Mouse (Mus musculus) lung, adult 2 months (tissue): ENCODE data around the gene Angptl8. TPM values are rescaled to one million over a fixed set of nuclear protein-coding genes. Genes with fewer than 3 reads are reported as not detected.

Experiments
- DNase-seq: peaks from one replicate; pipeline ENCODE4 v3.0.0; 2022
- H3K4me1 ChIP-seq: fragments of 200-500 bp; 2 replicates; pipeline ENCODE4 v1.6.1; 2011; ENCODE audit warnings: low read length; ENCODE audit not compliant: control insufficient read depth, insufficient read depth
- H3K4me3 ChIP-seq: fragments of 200-500 bp; replicated peaks from 2 replicates; pipeline ENCODE3; 2011; ENCODE audit warnings: low read depth, mild to moderate bottlenecking, control low read depth, low read length; ENCODE audit errors: extremely low read depth
- CTCF ChIP-seq: fragments of 200-500 bp; IDR thresholded peaks from 2 replicates; pipeline ENCODE4 v1.5.1; 2011; ENCODE audit warnings: mild to moderate bottlenecking, low read length, control low read depth; ENCODE audit not compliant: insufficient read depth
- POLR2A ChIP-seq: fragments of 200-500 bp; IDR thresholded peaks from 2 replicates; pipeline ENCODE4 v1.6.1; 2011; ENCODE audit warnings: low read depth, mild to moderate bottlenecking, control low read depth, low read length, borderline replicate concordance; ENCODE audit errors: extremely low read depth
- whole genome bisulfite sequencing: fragments of 180-500 bp; shearing (Covaris S2); methylation state at CpG from one replicate; pipeline ENCODE4 v1.1.7; 2018; 5-methylcytosine and 5-hydroxymethylcytosine counted together
- polyA plus RNA-seq: library from polyadenylated mRNA; depleted of rRNA; stranded (reverse); fragments of >200 nt; gene quantifications from 2 replicates; pipeline ENCODE4 v1.2.3, GENCODE M21; 2012

Angptl8 gene
- polyA plus RNA-seq, 1 experiment = 8.2 TPM

GRCm38 (mm10) chr9:21829834-21830460, 5.4 kb upstream of the Angptl8 start:
- Histone ChIP-seq H3K4me3 (no peak overlapping the region), H3K4me1 (peaks cover 1% of the 10 kb centered on the region; the same call in 1 of the 2 replicates)
- TF ChIP-seq CTCF (no peak), POLR2A (no peak)
- DNase-seq = no peak
- 89% methylated on average over 14 of the region's 14 CpGs for WGBS

- no peak for TF ChIP-seq POLR2A
- no peak for TF ChIP-seq CTCF
- DNase-seq = no peak
- Histone ChIP-seq H3K4me1 (peaks cover 3% of the 10 kb centered on the region; the same call in 1 of the 2 replicates), H3K4me3 (no peak overlapping the region)
- WGBS = 83% methylated on average over 5 of the region's 5 CpGs
These were observed 4.9 kb upstream of the Angptl8 start for GRCm38 (mm10) chr9:21830461-21830850.

GRCm38 (mm10) chr9:21830936-21831335, 4.4 kb upstream of the Angptl8 start:
- TF ChIP-seq CTCF = no peak
- no peak for TF ChIP-seq POLR2A
- 78% methylated on average over 11 of the region's 11 CpGs for WGBS

GRCm38 (mm10) chr9:21831558-21832240, 3.6 kb upstream of the Angptl8 start:
- TF ChIP-seq CTCF = no peak
- TF ChIP-seq POLR2A = no peak
- DNase-seq = no peak
- WGBS = 70% methylated on average over 20 of the region's 20 CpGs

More at GRCm38 (mm10) chr9:21830936-21831335, 4.4 kb upstream of the Angptl8 start:
- Histone ChIP-seq H3K4me3 (no peak overlapping the region), H3K4me1 (peaks cover 3% of the 10 kb centered on the region; the same call in 1 of the 2 replicates)
- DNase-seq = no peak

GRCm38 (mm10) chr9:21837690-21838089, 2.4 kb downstream of the Angptl8 start:
- no peak overlapping the region for H3K4me3 ChIP-seq
- 97% methylated on average over 2 of the region's 2 CpGs for WGBS
- TF ChIP-seq CTCF (no peak), POLR2A (no peak)
- no peak for DNase-seq
- H3K4me1 ChIP-seq = peaks cover 5% of the 10 kb centered on the region

More at GRCm38 (mm10) chr9:21831558-21832240, 3.6 kb upstream of the Angptl8 start:
- H3K4me1 ChIP-seq = peaks cover 3% of the 10 kb centered on the region; the same call in 1 of the 2 replicates
- no peak overlapping the region for H3K4me3 ChIP-seq

- TF ChIP-seq POLR2A (no peak), CTCF (peak; percentile 94)
- peak; percentile 45 for DNase-seq
- 61% methylated on average over 8 of the region's 8 CpGs for WGBS
- no peak overlapping the region for H3K4me3 ChIP-seq
- H3K4me1 ChIP-seq = peaks cover 8% of the 10 kb centered on the region
These were observed 4.9 kb downstream of the Angptl8 start for GRCm38 (mm10) chr9:21840115-21840787.

- H3K4me3 ChIP-seq = no peak overlapping the region
- DNase-seq = no peak
- no peak for TF ChIP-seq POLR2A
- TF ChIP-seq CTCF = no peak
- 90% methylated on average over 6 of the region's 6 CpGs for WGBS
- peaks cover 17% of the 10 kb centered on the region for H3K4me1 ChIP-seq
These were observed 6.0 kb downstream of the Angptl8 start for GRCm38 (mm10) chr9:21841340-21841739.

GRCm38 (mm10) chr9:21842391-21842790, 7.1 kb downstream of the Angptl8 start:
- no peak for DNase-seq
- WGBS = 24% methylated on average over 5 of the region's 5 CpGs
- TF ChIP-seq POLR2A = 0 out of 2 replicates have a peak, but pooled peaks have one; percentile 6
- no peak for TF ChIP-seq CTCF
- Histone ChIP-seq H3K4me1 (peaks cover 22% of the 10 kb centered on the region), H3K4me3 (no peak overlapping the region)

- H3K4me1 ChIP-seq = peaks cover 27% of the 10 kb centered on the region
- no peak overlapping the region for H3K4me3 ChIP-seq
- WGBS = 42% methylated on average over 6 of the region's 6 CpGs
- TF ChIP-seq CTCF (no peak), POLR2A (no peak)
- no peak for DNase-seq
These were observed 7.8 kb downstream of the Angptl8 start for GRCm38 (mm10) chr9:21843086-21843485.

- 42% methylated on average over 14 of the region's 14 CpGs for WGBS
- Histone ChIP-seq H3K4me1 (peaks cover 28% of the 10 kb centered on the region), H3K4me3 (no peak overlapping the region)
- TF ChIP-seq CTCF = no peak
- peak; percentile 51 for DNase-seq
These were observed 10.2 kb downstream of the Angptl8 start for GRCm38 (mm10) chr9:21845381-21846080.
